Mouse (Mus musculus): ENCODE results near the gene Kif1b.

The Kif1b gene

DNA sequence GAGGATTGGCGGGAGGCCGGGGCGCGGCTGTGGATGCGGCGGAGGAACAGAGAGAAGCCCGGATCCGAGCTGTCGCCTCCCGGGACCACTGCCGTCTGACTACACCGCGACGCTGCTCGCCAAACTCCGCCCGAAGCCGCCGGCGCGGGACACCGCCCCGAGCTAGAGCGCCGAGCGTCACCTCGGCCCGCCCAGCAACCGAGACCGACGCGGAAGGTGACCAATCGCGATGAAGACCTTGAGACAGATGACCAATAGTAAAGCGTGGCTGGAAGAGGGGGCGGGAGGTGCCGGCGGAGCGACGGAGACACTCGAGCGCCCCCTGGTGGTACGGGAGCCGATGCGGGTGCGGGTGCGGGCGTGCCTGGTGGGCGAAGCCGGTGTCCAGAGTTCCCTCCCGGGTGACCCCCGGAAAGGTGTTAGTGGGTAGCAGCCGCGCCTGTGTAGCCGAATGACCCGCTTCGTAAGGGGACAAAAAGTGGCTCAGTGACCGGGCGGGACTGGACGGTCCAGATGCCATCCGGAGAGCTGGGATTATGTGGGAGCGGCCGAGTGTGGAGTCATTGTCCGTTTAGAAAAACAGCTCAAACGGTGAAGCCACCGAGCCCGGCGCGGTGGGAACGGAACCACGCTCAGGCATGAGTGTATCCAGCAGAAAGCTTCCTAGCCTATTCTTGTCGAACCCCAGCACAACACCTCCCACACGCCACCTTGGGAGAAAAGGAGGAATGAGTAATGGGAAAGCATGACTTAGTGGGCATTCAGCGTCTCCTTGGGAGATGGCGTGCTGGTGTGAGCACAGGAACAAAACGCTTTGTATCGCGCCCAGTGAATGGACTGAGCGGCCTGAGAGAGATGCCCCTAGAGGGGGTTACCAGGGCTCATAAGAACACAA, at the start of gene Kif1b:
TSS of gene Kif1b (minus strand) at position 98 of the 895 bp plus-strand sequence.
- DNase-seq (ENCODE audit: low spot score) = peak; percentile 98

DNA sequence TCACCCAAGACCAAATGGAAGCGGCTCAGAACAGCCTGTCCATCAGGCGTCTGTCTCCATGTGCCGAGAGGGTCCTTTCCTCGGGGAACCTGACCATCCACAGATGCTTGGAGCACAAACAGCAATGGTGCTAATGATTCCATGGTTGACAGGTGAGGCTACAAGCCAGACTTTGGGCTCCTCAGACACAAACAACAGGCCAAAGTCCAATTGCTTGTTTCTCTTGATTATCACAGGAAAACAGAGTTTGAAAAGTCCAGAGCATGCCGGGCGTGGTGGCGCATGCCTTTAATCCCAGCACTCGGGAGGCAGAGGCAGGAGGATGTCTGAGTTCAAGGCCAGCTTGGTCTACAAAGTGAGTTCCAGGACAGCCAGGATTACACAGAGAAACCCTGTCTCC, 47.2 kb upstream of the Kif1b start:
- no peak for DNase-seq (ENCODE audit: low spot score)

- DNase-seq (ENCODE audit: low spot score) = no peak
Measured at GRCm38 (mm10) chr4:149351596-149352150, 44.2 kb upstream of the Kif1b start.

DNA sequence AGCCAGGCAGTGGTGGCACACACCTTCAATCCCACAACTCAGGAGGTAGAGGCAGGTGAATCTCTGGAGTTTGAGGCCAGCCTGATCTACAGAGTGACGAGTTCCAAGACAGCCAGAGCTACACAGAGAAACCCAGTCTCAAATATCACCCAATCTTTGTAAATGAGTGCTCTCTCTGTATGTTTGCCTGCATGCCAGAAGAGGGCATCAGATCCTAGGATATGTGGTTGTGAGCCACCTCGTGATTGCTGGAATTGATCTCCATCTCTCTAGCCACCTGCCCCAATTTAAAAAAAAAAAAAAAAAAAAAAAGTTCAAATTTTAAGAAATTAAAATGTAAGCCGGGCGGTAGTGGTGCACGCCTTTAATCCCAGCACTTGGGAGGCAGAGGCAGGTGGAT, 41.5 kb upstream of the Kif1b start:
- DNase-seq (ENCODE audit: low spot score) = no peak

DNA sequence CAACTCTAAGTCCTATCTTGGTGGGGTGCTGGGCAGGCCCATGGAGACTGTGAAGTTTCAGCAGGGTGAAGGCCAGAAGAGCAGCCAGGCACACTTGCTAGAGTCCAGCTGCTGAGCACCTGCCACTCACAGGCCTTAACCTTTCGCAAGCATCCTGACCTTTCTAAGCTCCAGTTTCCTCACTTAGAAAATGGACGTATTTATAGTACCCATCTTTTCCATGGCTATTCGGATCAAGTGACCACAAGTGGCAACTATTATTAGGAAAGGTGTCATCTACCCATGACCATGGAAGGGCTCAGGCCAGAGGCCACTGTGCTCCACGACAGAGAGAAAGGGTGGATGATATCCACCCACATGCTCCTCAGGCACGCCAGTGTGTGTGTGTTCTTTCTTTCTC, 38.4 kb upstream of the Kif1b start:
- DNase-seq (ENCODE audit: low spot score) = no peak

DNA sequence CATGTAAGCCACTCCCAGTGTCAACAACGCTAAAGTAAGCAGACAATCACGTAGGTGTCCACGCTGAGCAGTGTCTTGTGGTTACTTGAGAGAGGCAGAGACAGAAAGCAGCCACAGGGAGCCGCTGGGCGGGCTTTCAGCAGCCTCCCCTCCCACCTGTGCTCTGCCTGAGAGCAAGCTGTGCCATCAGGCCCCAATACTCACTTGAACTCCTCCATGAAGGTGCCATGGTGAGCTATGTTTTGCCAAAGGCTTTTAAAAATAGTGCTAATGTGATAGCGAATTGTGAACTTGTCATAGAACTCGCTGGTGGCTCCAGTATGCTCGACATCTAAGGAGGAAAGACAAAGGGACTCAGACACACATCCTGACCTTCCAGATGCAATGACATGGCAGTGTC, 36.8 kb upstream of the Kif1b start:
- no peak for DNase-seq (ENCODE audit: low spot score)

- DNase-seq (ENCODE audit: low spot score) = no peak
Measured at GRCm38 (mm10) chr4:149340680-149341079, 33.2 kb upstream of the Kif1b start.

DNA sequence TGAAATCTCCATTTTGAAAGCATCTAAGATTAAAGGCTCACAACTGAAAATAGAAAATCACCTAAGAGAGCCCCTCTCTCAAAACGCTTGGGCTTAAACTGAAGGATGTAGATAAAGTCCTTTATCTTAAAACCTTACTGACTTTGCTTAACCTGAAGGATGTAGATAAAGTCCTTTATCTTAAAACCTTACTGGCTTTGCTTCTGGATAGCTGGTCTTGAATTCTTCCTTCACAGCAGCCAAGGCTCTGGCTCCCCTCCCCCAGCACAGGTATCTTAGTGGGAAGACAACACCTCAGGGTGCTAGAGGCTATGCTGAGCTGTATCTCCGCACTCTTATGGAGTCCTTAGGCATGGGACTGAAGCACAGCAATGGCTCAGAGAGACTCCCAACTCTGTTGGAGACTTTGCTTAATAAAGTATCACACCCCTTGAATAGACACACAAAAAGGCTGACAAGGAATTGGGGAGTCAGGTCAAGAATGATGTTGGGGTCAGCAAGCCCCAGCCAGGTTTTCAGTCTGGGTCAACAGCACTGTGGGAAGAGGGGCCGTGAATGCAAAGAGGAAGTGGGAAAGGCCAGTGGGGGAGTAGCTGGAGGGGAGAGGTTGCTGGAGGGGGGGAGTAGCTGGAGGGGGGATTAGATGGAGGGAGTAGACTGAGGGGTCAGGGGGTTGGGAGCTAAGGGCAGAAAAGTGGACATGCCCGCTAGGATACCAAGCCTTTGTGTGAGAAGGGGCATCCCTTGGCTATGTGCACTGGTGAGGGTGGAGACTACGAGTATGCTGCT, 32.1 kb upstream of the Kif1b start:
- DNase-seq (ENCODE audit: low spot score) = no peak

DNA sequence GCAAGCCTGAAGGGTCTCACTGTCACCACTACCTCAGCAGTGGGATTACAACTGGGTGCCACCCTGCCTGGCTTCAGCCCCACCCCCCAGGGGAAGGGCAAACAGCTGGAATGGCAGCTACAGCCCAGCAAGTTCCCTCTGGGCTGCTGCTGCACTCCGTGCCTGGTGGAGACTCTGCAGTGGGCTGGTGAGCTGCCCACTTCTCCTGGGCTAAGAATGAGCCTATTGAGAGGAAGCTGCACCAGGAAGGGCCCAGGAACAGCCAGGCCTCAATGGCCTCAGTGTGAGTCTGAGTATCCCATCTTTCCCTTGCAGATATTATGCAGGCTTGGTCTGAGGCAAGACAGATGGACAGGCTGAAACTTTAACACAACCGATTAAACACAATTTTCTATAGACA, 30.6 kb upstream of the Kif1b start:
- DNase-seq (ENCODE audit: low spot score) = no peak

GRCm38 (mm10) chr4:149337353-149337752, 29.9 kb upstream of the Kif1b start:
- no peak for DNase-seq (ENCODE audit: low spot score)

- DNase-seq (ENCODE audit: low spot score) = no peak
Measured at GRCm38 (mm10) chr4:149336302-149336701, 28.8 kb upstream of the Kif1b start.

DNA sequence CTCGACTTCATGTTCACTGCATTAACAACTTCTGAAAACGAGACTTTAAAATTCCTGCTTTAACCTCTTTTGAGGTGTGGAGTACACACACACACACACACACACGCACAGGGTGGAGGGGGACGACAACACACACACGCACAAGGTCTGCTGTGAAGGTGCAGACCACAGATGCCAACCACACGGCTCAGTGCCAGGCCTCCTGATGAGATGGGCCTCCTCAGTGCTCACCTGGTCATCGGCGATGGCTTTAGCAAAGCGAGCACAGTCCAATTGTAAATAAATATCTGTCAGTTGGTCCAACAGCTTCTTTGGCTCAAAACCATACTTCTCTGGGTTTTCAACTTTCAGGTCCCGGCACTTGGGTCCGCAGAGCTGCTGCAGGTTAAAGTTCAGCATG, 27.4 kb upstream of the Kif1b start:
- no peak for DNase-seq (ENCODE audit: low spot score)

DNA sequence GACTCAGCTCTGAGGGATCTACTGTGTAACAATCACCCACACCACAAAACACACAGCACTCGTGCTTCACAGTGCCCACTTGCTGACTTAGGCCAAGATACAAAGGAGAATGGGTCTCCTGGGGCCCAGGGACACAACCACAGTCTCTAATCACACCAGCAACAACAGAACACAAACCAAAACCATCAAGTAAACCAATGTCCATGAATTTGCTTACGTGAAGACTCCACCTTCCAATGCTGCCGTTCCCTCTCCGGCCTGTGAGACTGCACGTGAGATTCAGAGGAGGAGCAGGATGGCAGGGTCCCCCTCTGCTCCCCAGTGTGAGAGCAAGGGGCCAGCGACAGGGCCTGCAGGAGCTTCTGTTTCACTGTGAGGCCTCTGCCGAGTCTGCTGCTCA, 25.2 kb upstream of the Kif1b start:
- no peak for DNase-seq (ENCODE audit: low spot score)

- DNase-seq (ENCODE audit: low spot score) = no peak
Measured at GRCm38 (mm10) chr4:149330495-149330894, 23.0 kb upstream of the Kif1b start.

- DNase-seq (ENCODE audit: low spot score) = no peak
Measured at GRCm38 (mm10) chr4:149328735-149329134, 21.2 kb upstream of the Kif1b start.

- DNase-seq (ENCODE audit: low spot score) = no peak
Measured at GRCm38 (mm10) chr4:149327281-149327680, 19.8 kb upstream of the Kif1b start.

DNA sequence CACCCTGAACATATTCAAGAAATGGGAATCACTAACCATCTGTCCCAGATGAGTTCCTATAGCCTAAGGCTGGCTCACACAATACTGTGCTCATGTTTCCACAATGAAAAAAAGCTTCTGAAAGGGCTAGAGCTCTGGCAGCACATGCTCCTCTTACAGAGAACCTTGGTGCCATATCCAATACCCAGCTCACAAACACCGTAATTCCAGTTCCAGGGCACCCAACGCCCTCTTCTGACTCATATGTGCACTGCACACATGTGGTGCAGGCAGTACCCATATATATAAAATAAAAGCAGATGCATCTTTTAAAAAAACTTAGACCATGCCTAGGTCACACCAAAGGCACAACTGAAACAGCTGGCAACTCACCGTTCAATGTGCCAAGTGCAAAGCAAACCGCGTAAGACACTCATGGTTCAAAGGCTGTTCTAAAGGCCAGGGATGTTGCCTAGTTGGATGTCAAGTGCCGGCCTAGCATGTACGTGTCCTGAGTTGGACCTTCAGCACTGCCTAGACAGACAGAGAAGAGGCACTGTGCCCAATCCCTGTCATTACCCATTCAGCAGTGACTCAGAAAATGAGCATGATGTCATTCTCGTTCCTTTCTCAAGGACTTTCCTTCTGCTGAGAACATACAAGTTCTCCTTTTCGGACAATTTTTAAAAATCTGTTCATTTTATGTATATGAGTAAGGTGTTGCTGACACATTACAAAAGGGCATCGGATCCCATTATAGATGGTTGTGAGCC, 18.1 kb upstream of the Kif1b start:
- no peak for DNase-seq (ENCODE audit: low spot score)

DNA sequence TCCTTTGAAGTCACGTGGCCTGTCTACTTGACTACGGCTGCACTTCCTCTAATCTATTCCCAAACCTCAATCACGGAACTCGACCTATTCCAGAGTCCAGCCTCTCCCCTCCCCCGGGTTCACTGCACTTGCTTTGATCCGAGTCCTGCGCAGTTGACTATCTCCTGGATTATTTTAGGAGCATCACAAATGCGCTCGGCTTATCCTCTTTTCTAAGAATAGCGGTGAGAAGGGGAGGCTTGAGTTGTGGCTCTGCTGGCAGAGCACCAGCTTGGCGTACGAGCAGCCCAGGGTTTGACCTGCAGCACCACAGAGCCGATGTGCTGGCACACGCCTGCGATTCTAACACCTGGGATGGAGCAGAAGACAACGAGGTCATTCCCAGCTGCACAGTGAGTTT, 16.2 kb upstream of the Kif1b start:
- DNase-seq (ENCODE audit: low spot score) = no peak

GRCm38 (mm10) chr4:149322718-149323117, 15.2 kb upstream of the Kif1b start:
- DNase-seq (ENCODE audit: low spot score) = no peak

DNA sequence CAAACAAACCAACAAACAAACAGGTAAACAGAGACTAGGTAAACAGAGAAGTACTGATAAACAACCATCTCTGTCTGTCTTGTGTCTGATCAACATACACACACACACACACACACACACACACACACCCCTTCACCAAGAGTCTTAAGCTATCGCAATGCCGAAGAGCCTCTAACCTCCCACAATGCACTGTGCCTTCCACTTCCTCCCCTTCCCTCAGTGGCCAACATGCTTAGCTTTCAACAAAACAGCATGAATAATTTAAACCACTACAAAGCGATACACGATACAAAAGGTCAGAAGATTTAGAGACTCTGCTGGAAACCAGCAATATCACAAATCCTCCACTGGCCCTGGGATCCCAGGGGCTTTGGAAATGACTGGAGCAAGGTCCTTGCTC, 14.8 kb upstream of the Kif1b start:
- no peak for DNase-seq (ENCODE audit: low spot score)

DNA sequence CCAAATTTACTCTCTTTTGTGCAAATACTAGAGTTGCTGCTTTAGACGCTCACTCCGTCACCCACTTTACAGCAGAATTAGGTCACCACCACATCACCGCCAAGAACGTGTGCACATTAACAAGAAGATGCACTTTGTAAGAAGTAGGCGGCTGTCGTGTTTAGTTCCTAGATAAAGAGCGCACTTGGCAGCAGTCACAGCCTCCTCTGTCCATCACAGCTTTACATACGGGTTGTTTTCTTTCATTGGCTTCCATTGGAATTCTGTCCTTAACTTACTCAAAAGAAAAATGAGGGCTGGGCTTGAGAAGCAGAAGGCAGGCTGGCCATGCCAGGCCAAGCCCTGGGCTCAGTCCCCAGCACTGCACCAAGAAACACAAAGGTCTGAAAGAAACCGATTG, 11.6 kb upstream of the Kif1b start:
- no peak for DNase-seq (ENCODE audit: low spot score)

DNA sequence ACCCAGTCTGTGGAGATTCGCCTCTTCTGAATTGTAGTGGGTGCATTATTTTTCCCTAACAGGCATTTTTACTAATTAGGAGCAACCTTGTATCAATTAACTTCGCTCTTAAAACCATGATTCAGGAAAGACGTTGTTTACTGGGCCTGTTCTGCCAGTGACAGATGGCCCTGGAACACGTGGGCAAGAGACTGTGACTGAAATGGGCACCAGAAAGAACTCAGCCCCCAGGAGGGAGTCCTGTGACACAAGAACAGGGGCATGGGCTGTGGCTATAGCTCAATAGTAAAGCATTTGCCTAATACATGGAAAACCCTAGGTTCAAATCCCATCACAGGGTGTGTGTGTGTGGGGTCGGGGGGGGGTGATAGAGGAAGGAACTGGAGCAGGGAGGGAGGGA, 9.9 kb upstream of the Kif1b start:
- DNase-seq (ENCODE audit: low spot score) = no peak

All from urinary bladder, postnatal 10 days (tissue).